Mouse (Mus musculus) stomach, postnatal 0 days (tissue): ENCODE measurements around the gene Mtfp1. TPM values are rescaled to one million over a fixed set of nuclear protein-coding genes. Genes with fewer than 3 reads are reported as not detected.
A peak's percentile ranks its signal among the peaks of the same experiment; 100 is the strongest.

Experiments
- ATAC-seq: fragments of 200-750 bp; cut with Nextera tagmentation; 2 replicates; pipeline ENCODE4 v1.8.0; 2017; ENCODE audit not compliant: low FRiP score, low TSS enrichment
- DNase-seq: peaks from one replicate; pipeline ENCODE4 v3.0.0-alpha.2; 2016; ENCODE audit warnings: low spot score
- H3K27ac ChIP-seq: fragments of 300-500 bp; sonication (generic); replicated peaks from 2 replicates; pipeline ENCODE4 v1.5.1; 2014; ENCODE audit warnings: mild to moderate bottlenecking, control low read depth
- H3K27me3 ChIP-seq: fragments of 300-500 bp; sonication (generic); 2 replicates; pipeline ENCODE4 v1.6.1; 2014; ENCODE audit warnings: low read length; ENCODE audit not compliant: control insufficient read depth, insufficient read depth
- H3K36me3 ChIP-seq: fragments of 300-500 bp; sonication (generic); 2 replicates; pipeline ENCODE4 v1.6.1; 2014; ENCODE audit warnings: low read length, mixed read lengths; ENCODE audit not compliant: control insufficient read depth, insufficient read depth
- H3K4me1 ChIP-seq: fragments of 300-500 bp; sonication (generic); replicated peaks from 2 replicates; pipeline ENCODE4 v1.6.1; 2014; ENCODE audit warnings: antibody characterized with exemption; ENCODE audit not compliant: control insufficient read depth, insufficient read depth
- H3K4me2 ChIP-seq: fragments of 300-500 bp; sonication (generic); replicated peaks from 2 replicates; pipeline ENCODE4 v1.6.1; 2014; ENCODE audit warnings: low read depth, mild to moderate bottlenecking, control low read depth, moderate library complexity
- H3K4me3 ChIP-seq: fragments of 300-500 bp; sonication (generic); 2 replicates; pipeline ENCODE4 v1.5.1; 2014; ENCODE audit warnings: low read depth, low read length, control low read depth
- H3K9ac ChIP-seq: fragments of 300-500 bp; sonication (generic); 2 replicates; pipeline ENCODE4 v1.6.1; 2014; ENCODE audit warnings: mild to moderate bottlenecking, low read length, control low read depth, mixed read lengths
- H3K9me3 ChIP-seq: fragments of 300-500 bp; sonication (generic); 2 replicates; pipeline ENCODE4 v1.6.1; 2016; ENCODE audit warnings: low read length; ENCODE audit not compliant: control insufficient read depth
- CTCF ChIP-seq: IDR thresholded peaks from 2 replicates; pipeline ENCODE4 v1.5.1; 2016; ENCODE audit warnings: antibody characterized with exemption, low read depth, mild to moderate bottlenecking, moderate library complexity
- EP300 ChIP-seq: optimal IDR thresholded peaks from 2 replicates; pipeline ENCODE3; 2016; ENCODE audit warnings: antibody characterized with exemption
- WGBS: fragments of 180-500 bp; shearing (Covaris S2); extraction: QIAGEN DNeasy Blood & Tissue Kit; methylation state at CpG from one replicate; pipeline ENCODE4 v1.1.7; 2014; 5-methylcytosine and 5-hydroxymethylcytosine counted together
- polyA plus RNA-seq: library from polyadenylated mRNA; unstranded; fragments of >200 nt; fragmentation: Nextera tagmentation; extraction: Ambion mirVana; gene quantifications from 2 replicates; pipeline ENCODE4 v1.2.1, GENCODE M21; 2015

The Mtfp1 gene
- polyA plus RNA-seq, 1 experiment from 2014 or later = 19.0 TPM

DNA sequence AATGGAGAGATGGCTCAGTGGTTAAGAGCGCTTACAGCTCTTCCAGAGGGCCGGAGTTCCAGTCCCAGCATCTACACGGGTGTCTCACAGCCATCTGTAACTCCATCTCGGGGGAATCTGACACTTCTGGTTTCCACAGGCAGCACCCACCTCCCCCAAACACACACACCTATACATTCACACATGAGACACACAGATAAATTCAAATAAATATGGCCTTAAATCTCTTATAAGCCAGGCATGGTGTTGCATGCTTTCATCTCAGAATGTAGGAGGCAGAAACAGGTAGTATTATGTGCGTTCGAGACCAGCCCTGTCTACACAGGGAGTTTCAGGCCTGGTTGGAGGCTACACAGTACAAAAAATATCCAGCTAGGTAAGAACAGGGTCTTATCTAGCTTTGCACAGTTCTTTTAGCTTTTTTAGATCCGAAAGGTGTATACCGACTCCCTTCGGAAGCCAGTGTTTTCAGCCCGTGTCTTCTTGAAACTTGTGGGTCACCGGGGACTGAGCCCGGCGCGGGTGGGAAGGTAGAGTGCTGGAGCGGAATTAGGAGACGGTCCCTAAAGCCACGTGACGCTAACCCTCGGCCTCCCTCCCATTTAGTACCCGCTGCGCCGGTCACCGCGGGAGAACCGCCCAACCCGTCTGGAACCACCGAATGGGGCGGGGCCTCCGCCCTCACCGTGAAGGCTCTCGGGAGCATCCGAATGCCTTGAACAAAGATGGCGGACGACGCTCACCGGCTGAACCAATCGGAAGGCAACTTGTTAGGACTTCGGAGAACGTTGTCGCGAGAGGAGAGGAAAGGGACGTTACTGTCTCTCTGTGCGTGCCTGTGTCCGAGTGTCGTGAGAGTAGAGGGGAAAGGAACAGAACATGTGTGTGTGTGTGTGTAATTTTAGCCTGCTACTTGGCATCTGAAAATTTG, 1.1 kb upstream of the Mtfp1 start:
- Histone ChIP-seq H3K4me1 (peaks cover 7% of the 10 kb centered on the region), H3K4me3 (peak overlapping the region; percentile 43), H3K36me3 (no peaks in the 10 kb centered on the region), H3K27me3 (no peaks in the 10 kb centered on the region), H3K9ac (peak overlapping the region; percentile 71), H3K27ac (peak overlapping the region; percentile 90), H3K9me3 (no peaks in the 10 kb centered on the region), H3K4me2 (peak overlapping the region; percentile 78)
- 2% methylated on average over 45 of the region's 45 CpGs for WGBS
- TF ChIP-seq EP300 (peak; percentile 96), CTCF (0 out of 2 replicates have a peak, but pooled peaks have one; percentile 1)
- peak; percentile 91 for ATAC-seq
- peak; percentile 98 for DNase-seq

GRCm38 (mm10) chr11:4094378-4095170, 671 bp downstream of the Mtfp1 start:
- ATAC-seq = peak; percentile 55
- peak; percentile 88 for DNase-seq

GRCm38 (mm10) chr11:4093459-4094377, 1.5 kb downstream of the Mtfp1 start:
- ATAC-seq (peak; percentile 58), DNase-seq (peak; percentile 67)
- TF ChIP-seq CTCF (no peak), EP300 (no peak)
- Histone ChIP-seq H3K27me3 (no peaks in the 10 kb centered on the region), H3K9ac (no peak overlapping the region), H3K4me1 (peaks cover 7% of the 10 kb centered on the region), H3K9me3 (no peaks in the 10 kb centered on the region), H3K4me3 (no peak overlapping the region), H3K4me2 (peak overlapping the region; percentile 78), H3K36me3 (no peaks in the 10 kb centered on the region), H3K27ac (peak overlapping the region; percentile 86)
- 64% methylated on average over 18 of the region's 18 CpGs for WGBS

More at GRCm38 (mm10) chr11:4094378-4095170, 671 bp downstream of the Mtfp1 start:
- 8% methylated on average over 23 of the region's 24 CpGs for WGBS
- Histone ChIP-seq H3K9me3 (no peaks in the 10 kb centered on the region), H3K27me3 (no peaks in the 10 kb centered on the region), H3K36me3 (no peaks in the 10 kb centered on the region), H3K27ac (peak overlapping the region; percentile 86), H3K4me1 (peaks cover 7% of the 10 kb centered on the region), H3K4me2 (peak overlapping the region; percentile 78), H3K9ac (peak overlapping the region; percentile 61), H3K4me3 (peak overlapping the region; percentile 53)
- TF ChIP-seq EP300 (no peak), CTCF (peak; percentile 85)

DNA sequence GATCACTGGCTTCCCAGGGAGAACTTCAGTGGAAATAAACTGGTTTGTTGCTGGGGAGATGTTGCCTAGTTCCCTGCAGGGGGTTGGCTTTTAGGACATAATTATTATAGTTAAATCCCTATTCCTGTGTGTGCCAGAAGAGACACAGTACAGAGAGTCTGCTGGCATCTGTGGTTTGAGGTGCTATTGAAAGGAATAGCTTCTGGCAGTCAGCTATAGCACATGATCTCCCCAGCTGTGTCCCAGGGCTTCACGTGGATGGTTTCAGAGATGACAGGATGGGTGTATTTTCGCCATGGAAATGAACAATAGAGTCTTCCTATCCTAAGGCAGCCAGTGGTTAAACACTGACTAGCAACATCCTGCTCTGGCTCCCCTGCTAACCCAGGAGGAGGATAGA, 8.0 kb downstream of the Mtfp1 start:
- H3K4me3 ChIP-seq = no peak overlapping the region
- no peaks in the 10 kb centered on the region for H3K36me3 ChIP-seq
- H3K4me1 ChIP-seq = no peaks in the 10 kb centered on the region
- no peaks in the 10 kb centered on the region for H3K27me3 ChIP-seq
- ATAC-seq (no peak), DNase-seq (no peak)
- no peak overlapping the region for H3K27ac ChIP-seq
- TF ChIP-seq CTCF (no peak), EP300 (no peak)
- no peak overlapping the region for H3K4me2 ChIP-seq
- H3K9me3 ChIP-seq = no peaks in the 10 kb centered on the region
- 63% methylated on average over 2 of the region's 2 CpGs for WGBS
- no peak overlapping the region for H3K9ac ChIP-seq

GRCm38 (mm10) chr11:4086246-4086645, 9.0 kb downstream of the Mtfp1 start:
- H3K9ac ChIP-seq = no peak overlapping the region
- H3K27me3 ChIP-seq = no peaks in the 10 kb centered on the region
- ATAC-seq (no peak), DNase-seq (no peak)
- no peak overlapping the region for H3K4me2 ChIP-seq
- no peaks in the 10 kb centered on the region for H3K9me3 ChIP-seq
- WGBS = 65% methylated on average over 1 of the region's 1 CpGs
- TF ChIP-seq EP300 (no peak), CTCF (no peak)
- no peak overlapping the region for H3K4me3 ChIP-seq
- no peaks in the 10 kb centered on the region for H3K4me1 ChIP-seq
- H3K36me3 ChIP-seq = no peaks in the 10 kb centered on the region
- no peak overlapping the region for H3K27ac ChIP-seq
